Mouse (Mus musculus) MEL (cell line): ENCODE measurements around the gene Als2cr12. TPM values are rescaled to one million over a fixed set of nuclear protein-coding genes. Genes with fewer than 3 reads are reported as not detected.

Source experiments
- DNase-seq: peaks from one replicate; pipeline ENCODE4 v3.0.0; 2011; ENCODE audit warnings: low read depth, low spot score
- H3K27ac ChIP-seq: 2 replicates; pipeline ENCODE4 v1.5.1; 2012; ENCODE audit warnings: low read depth, mild to moderate bottlenecking, control low read depth, low read length, moderate library complexity; ENCODE audit not compliant: control insufficient read depth
- H3K27me3 ChIP-seq, 2 experiments: fragments of 150-350 bp in 1 of 2; sonication (generic) in 1 of 2; 2 replicates each; pipeline ENCODE4 v1.6.1; 2012; ENCODE audit warnings: low read length in 2 of 2, mild to moderate bottlenecking in 2 of 2, improper control_type of control experiment in 1 of 2, moderate library complexity in 1 of 2; ENCODE audit not compliant: insufficient read depth in 2 of 2, control insufficient read depth in 1 of 2
- H3K36me3 ChIP-seq, 2 experiments: 2 replicates each; pipeline ENCODE4 v1.6.1; 2012 to 2014; ENCODE audit warnings: low read length in 2 of 2, improper control_type of control experiment in 1 of 2, inconsistent platforms in 1 of 2, mild to moderate bottlenecking in 1 of 2; ENCODE audit not compliant: insufficient read depth in 2 of 2, control insufficient read depth in 1 of 2
- H3K4me1 ChIP-seq, 2 experiments: fragments of 150-350 bp in 1 of 2; sonication (generic) in 1 of 2; 2 replicates each; pipeline ENCODE4 v1.6.1; 2012; ENCODE audit warnings: low read length in 2 of 2, improper control_type of control experiment in 1 of 2, mild to moderate bottlenecking in 1 of 2; ENCODE audit not compliant: insufficient read depth in 2 of 2, control insufficient read depth in 1 of 2
- H3K4me3 ChIP-seq, 2 experiments: fragments of 150-350 bp in 1 of 2; sonication (generic) in 1 of 2; 2 replicates each; pipeline ENCODE4 v1.5.1; 2012; ENCODE audit warnings: low read depth in 2 of 2, low read length in 2 of 2, mild to moderate bottlenecking in 2 of 2, moderate library complexity in 2 of 2, control low read depth in 1 of 2, improper control_type of control experiment in 1 of 2; ENCODE audit not compliant: control insufficient read depth in 1 of 2, insufficient read depth in 1 of 2
- H3K79me2 ChIP-seq: 2 replicates; pipeline ENCODE4 v1.6.1; 2012; ENCODE audit warnings: mild to moderate bottlenecking, low read length, moderate library complexity; ENCODE audit not compliant: control insufficient read depth, poor library complexity, insufficient read depth
- H3K9ac ChIP-seq: 2 replicates; pipeline ENCODE4 v1.6.1; 2012; ENCODE audit warnings: low read depth, mild to moderate bottlenecking, control low read depth, low read length, moderate library complexity; ENCODE audit not compliant: control insufficient read depth, poor library complexity, severe bottlenecking
- H3K9me3 ChIP-seq: fragments of 150-350 bp; sonication (generic); replicated peaks from 2 replicates; pipeline ENCODE4 v1.6.1; 2012; ENCODE audit warnings: mild to moderate bottlenecking, low read length, improper control_type of control experiment, moderate library complexity; ENCODE audit not compliant: insufficient read depth
- CHD1 ChIP-seq: IDR thresholded peaks from 2 replicates; pipeline ENCODE4 v1.6.1; 2012; ENCODE audit warnings: low read depth, mild to moderate bottlenecking, inconsistent platforms, low read length, improper control_type of control experiment
- CHD2 ChIP-seq: IDR thresholded peaks from 2 replicates; pipeline ENCODE4 v1.6.1; 2011; ENCODE audit warnings: low read length, improper control_type of control experiment
- ETS1 ChIP-seq: IDR thresholded peaks from 2 replicates; pipeline ENCODE4 v1.6.1; 2012; ENCODE audit warnings: low read depth, mild to moderate bottlenecking, inconsistent platforms, low read length, improper control_type of control experiment, moderate library complexity
- GATA1 ChIP-seq: IDR thresholded peaks from 2 replicates; pipeline ENCODE4 v1.6.1; 2011; ENCODE audit warnings: low read depth, low read length, improper control_type of control experiment
- HCFC1 ChIP-seq: IDR thresholded peaks from 2 replicates; pipeline ENCODE4 v1.6.1; 2012; ENCODE audit warnings: low read depth, mild to moderate bottlenecking, inconsistent platforms, low read length, improper control_type of control experiment, moderate library complexity
- JUND ChIP-seq: IDR thresholded peaks from 2 replicates; pipeline ENCODE4 v1.6.1; 2011; ENCODE audit warnings: low read depth, mild to moderate bottlenecking, improper control_type of control experiment, low read length
- MAX ChIP-seq: IDR thresholded peaks from 2 replicates; pipeline ENCODE4 v1.6.1; 2011; ENCODE audit warnings: low read length, improper control_type of control experiment
- MYB ChIP-seq: IDR thresholded peaks from 2 replicates; pipeline ENCODE4 v1.6.1; 2011; ENCODE audit warnings: mild to moderate bottlenecking, low read depth, low read length, improper control_type of control experiment
- POLR2AphosphoS2 ChIP-seq: IDR thresholded peaks from 2 replicates; pipeline ENCODE4 v1.6.1; 2011; ENCODE audit warnings: low read length, improper control_type of control experiment
- POLR2AphosphoS5 ChIP-seq: IDR thresholded peaks from 2 replicates; pipeline ENCODE4 v1.6.1; 2012; ENCODE audit warnings: low read depth, borderline replicate concordance, mild to moderate bottlenecking, inconsistent platforms, low read length, moderate library complexity, mixed read lengths
- RAD21 ChIP-seq: IDR thresholded peaks from 2 replicates; pipeline ENCODE4 v1.6.1; 2011; ENCODE audit warnings: mild to moderate bottlenecking, low read depth, low read length, improper control_type of control experiment
- RCOR1 ChIP-seq: IDR thresholded peaks from 2 replicates; pipeline ENCODE4 v1.6.1; 2012; ENCODE audit warnings: low read depth, mild to moderate bottlenecking, inconsistent platforms, low read length, improper control_type of control experiment
- TBP ChIP-seq: IDR thresholded peaks from 2 replicates; pipeline ENCODE4 v1.8.0; 2011; ENCODE audit warnings: low read depth, low read length, improper control_type of control experiment
- TCF12 ChIP-seq: IDR thresholded peaks from 2 replicates; pipeline ENCODE4 v1.6.1; 2014; ENCODE audit warnings: low read depth, mild to moderate bottlenecking, inconsistent platforms, low read length, improper control_type of control experiment, moderate library complexity
- UBTF ChIP-seq: IDR thresholded peaks from 2 replicates; pipeline ENCODE4 v1.6.1; 2012; ENCODE audit warnings: low read depth, mild to moderate bottlenecking, inconsistent platforms, low read length, improper control_type of control experiment, moderate library complexity, borderline replicate concordance; ENCODE audit not compliant: insufficient read depth
- USF1 ChIP-seq: IDR thresholded peaks from 2 replicates; pipeline ENCODE4 v1.6.1; 2014; ENCODE audit warnings: low read depth, mild to moderate bottlenecking, inconsistent platforms, low read length, improper control_type of control experiment, moderate library complexity
- ZC3H11A ChIP-seq: IDR thresholded peaks from 2 replicates; pipeline ENCODE4 v1.6.1; 2012; ENCODE audit warnings: low read depth, mild to moderate bottlenecking, inconsistent platforms, low read length, improper control_type of control experiment
- ZMIZ1 ChIP-seq: IDR thresholded peaks from 2 replicates; pipeline ENCODE4 v1.6.1; 2012; ENCODE audit warnings: low read depth, mild to moderate bottlenecking, inconsistent platforms, low read length, improper control_type of control experiment, moderate library complexity
- ZNF384 ChIP-seq: IDR thresholded peaks from 2 replicates; pipeline ENCODE4 v1.6.1; 2012; ENCODE audit warnings: low read depth, mild to moderate bottlenecking, inconsistent platforms, low read length, improper control_type of control experiment
- polyA plus RNA-seq, 2 experiments: library from polyadenylated mRNA; stranded (reverse) in 1 of 2; unstranded in 1 of 2; fragments of >175 nt in 1 of 2; fragments of >200 nt in 1 of 2; gene quantifications; 2 replicates each; pipeline versions ENCODE4 v1.2.1 to v1.2.4; 2012; ENCODE audit warnings: low replicate concordance in 2 of 2, low read depth in 1 of 2; ENCODE audit not compliant: insufficient read length in 2 of 2, insufficient read depth in 1 of 2, missing spikeins in 1 of 2
- total RNA-seq: library from RNA; depleted of rRNA; stranded (reverse); fragments of 300-350 nt; gene quantifications from 2 replicates; pipeline ENCODE4 v1.2.3, GENCODE M21; 2012

Gene Als2cr12
- total and polyA plus RNA-seq, 3 experiments = not detected

DNA sequence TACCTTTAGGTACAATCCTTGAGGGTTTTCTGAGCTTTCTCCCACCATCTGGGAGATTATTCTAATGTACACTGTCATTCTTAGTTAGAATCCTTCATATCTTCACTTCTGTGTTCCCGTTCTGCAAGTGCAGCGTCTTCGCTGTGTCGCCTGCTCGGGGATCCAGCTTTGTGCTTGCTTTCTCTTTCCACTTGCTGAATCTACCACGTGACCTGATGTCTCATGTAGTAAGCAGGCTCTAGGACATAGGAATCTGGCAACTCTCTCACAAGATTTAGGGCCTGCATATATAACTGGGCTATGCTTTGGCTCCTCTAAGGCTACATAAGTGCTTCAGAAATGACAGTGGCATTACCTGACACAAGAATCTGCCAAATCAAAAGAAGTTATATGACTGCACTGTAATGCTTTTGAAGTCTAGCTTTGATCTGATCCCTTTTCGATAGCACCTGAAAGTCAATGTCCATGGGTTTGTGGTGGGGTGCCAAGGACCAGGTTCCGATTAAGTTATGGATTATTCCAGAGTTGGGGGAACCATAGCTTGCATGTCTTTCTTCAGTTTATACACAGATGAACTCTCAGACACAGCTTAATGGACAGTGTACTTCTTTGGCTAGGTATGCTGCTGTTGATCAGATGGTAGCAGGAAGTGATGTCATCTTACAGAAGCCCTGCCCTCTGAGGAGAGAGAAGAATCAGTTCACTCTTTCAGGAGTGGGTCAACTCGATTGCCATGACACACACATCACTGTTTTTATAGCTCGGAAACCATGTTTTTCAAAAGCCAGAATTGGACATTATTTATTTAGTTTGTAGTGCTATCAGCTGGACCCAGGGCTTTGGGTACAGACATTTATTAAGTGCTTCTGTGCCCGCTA, 38.5 kb upstream of the Als2cr12 start:
- Histone ChIP-seq H3K9ac (no peak overlapping the region), H3K4me3 (no peak overlapping the region), H3K4me1 (no peaks in the 10 kb centered on the region), H3K79me2 (no peaks in the 10 kb centered on the region), H3K27me3 (no peaks in the 10 kb centered on the region), H3K36me3 (peaks cover 0 to 1% of the 10 kb centered on the region in 2 experiments; a peak in 1 of 4 replicates), H3K27ac (no peak overlapping the region), H3K9me3 (no peaks in the 10 kb centered on the region)
- no peak for DNase-seq
- TF ChIP-seq GATA1 (no peak), JUND (no peak), CHD1 (no peak), ZNF384 (no peak), ZMIZ1 (no peak), TCF12 (no peak)

DNA sequence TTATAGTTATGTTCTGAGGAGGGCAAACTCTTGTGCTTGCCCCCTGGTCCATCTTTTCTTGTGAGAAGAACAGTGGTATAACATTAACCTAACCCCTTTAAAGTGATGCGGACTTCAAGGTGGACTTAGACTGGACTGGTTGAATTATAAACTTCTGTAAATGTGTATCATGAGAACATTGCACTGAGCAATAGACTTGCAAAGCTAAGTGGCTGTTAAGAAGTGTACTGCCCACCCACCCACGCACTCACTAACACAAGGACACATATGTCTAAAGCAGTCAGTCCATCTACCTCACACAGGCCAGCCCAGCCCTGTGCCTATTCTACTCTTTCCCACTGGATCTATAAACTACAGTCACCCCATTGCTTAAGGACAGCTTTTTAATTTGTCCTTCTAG, 37.8 kb upstream of the Als2cr12 start:
- no peaks in the 10 kb centered on the region for H3K9me3 ChIP-seq
- H3K27ac ChIP-seq = no peak overlapping the region
- H3K27me3 ChIP-seq = no peaks in the 10 kb centered on the region
- no peaks in the 10 kb centered on the region for H3K79me2 ChIP-seq
- peaks cover 0 to 1% of the 10 kb centered on the region in 2 experiments; a peak in 1 of 4 replicates for H3K36me3 ChIP-seq
- no peak for DNase-seq
- no peak for TF ChIP-seq UBTF
- TF ChIP-seq RCOR1 = no peak
- TF ChIP-seq POLR2AphosphoS5 = no peak
- no peak for TF ChIP-seq GATA1
- no peak for TF ChIP-seq MYB
- TF ChIP-seq USF1 = no peak
- TF ChIP-seq POLR2AphosphoS2 = no peak
- no peak for TF ChIP-seq RAD21
- TF ChIP-seq ZC3H11A = no peak
- TF ChIP-seq CHD2 = no peak
- no peak for TF ChIP-seq TBP
- no peak for TF ChIP-seq MAX
- no peak for TF ChIP-seq ETS1
- no peak for TF ChIP-seq HCFC1
- H3K4me1 ChIP-seq = no peaks in the 10 kb centered on the region
- H3K9ac ChIP-seq = no peak overlapping the region
- H3K4me3 ChIP-seq = no peak overlapping the region
